Mouse (Mus musculus) CH12.LX (cell line): ENCODE data around the gene Ptprg. TPM values are rescaled to one million over a fixed set of nuclear protein-coding genes. Genes with fewer than 3 reads are reported as not detected.

Experiments used
- DNase-seq: peaks from one replicate; pipeline ENCODE4 v3.0.0-alpha.2; 2013; ENCODE audit errors: extremely low read depth
- H3K27ac ChIP-seq: 2 replicates; pipeline ENCODE4 v1.5.1; 2012; ENCODE audit warnings: low read depth, mild to moderate bottlenecking, control low read depth, moderate library complexity; ENCODE audit not compliant: insufficient read depth
- H3K27me3 ChIP-seq: replicated peaks from 2 replicates; pipeline ENCODE3; 2012; ENCODE audit warnings: inconsistent platforms
- H3K36me3 ChIP-seq, 2 experiments: replicated peaks in 1 of 2; 2 replicates each; pipeline versions ENCODE3 to v1.6.1; 2012; ENCODE audit warnings: inconsistent platforms in 1 of 2, low read length in 1 of 2, mild to moderate bottlenecking in 1 of 2, mixed read lengths in 1 of 2, moderate library complexity in 1 of 2; ENCODE audit not compliant: control insufficient read depth in 1 of 2, insufficient read depth in 1 of 2
- H3K4me1 ChIP-seq, 2 experiments: 2 replicates each; pipeline ENCODE4 v1.6.1; 2012; ENCODE audit warnings: inconsistent platforms in 1 of 2, moderate library complexity in 1 of 2; ENCODE audit not compliant: insufficient read depth in 2 of 2, control insufficient read depth in 1 of 2
- H3K4me2 ChIP-seq: 2 replicates; pipeline ENCODE4 v1.6.1; 2012; ENCODE audit warnings: low read depth, mild to moderate bottlenecking, control low read depth; ENCODE audit not compliant: poor library complexity, insufficient read depth, severe bottlenecking
- H3K4me3 ChIP-seq, 3 experiments: fragments of 150-350 bp in 1 of 3; sonication (generic) in 1 of 3; replicated peaks in 1 of 3; 2 replicates each; pipeline versions ENCODE3 to v1.5.1; 2011 to 2012; ENCODE audit warnings: low read depth in 2 of 3, low read length in 2 of 3, mild to moderate bottlenecking in 2 of 3, moderate library complexity in 2 of 3, control low read depth in 1 of 3, improper control_type of control experiment in 1 of 3, inconsistent platforms in 1 of 3, mixed read lengths in 1 of 3; ENCODE audit not compliant: poor library complexity in 1 of 3
- H3K79me2 ChIP-seq: replicated peaks from 2 replicates; pipeline ENCODE4 v1.6.1; 2012; ENCODE audit warnings: mild to moderate bottlenecking, moderate library complexity; ENCODE audit not compliant: control insufficient read depth, poor library complexity, insufficient read depth, severe bottlenecking; ENCODE audit errors: extremely low read depth
- H3K9ac ChIP-seq: 2 replicates; pipeline ENCODE4 v1.6.1; 2012; ENCODE audit warnings: low read depth, mild to moderate bottlenecking, control low read depth, moderate library complexity; ENCODE audit not compliant: insufficient read depth
- H3K9me3 ChIP-seq: replicated peaks from 2 replicates; pipeline ENCODE3; 2012; ENCODE audit warnings: low read length, inconsistent platforms, mixed read lengths
- BHLHE40 ChIP-seq: IDR thresholded peaks from 2 replicates; pipeline ENCODE4 v1.6.1; 2011; ENCODE audit warnings: mild to moderate bottlenecking, low read depth, low read length, improper control_type of control experiment
- CHD1 ChIP-seq: IDR thresholded peaks from 2 replicates; pipeline ENCODE4 v1.6.1; 2012; ENCODE audit warnings: low read depth, low read length, improper control_type of control experiment, inconsistent platforms
- CTCF ChIP-seq, 2 experiments: IDR thresholded peaks in 1 of 2; conservative IDR thresholded peaks in 1 of 2; 2 replicates each; pipeline ENCODE4 v1.5.1; 2011 to 2012; ENCODE audit warnings: low read depth in 2 of 2, low read length in 2 of 2, improper control_type of control experiment in 1 of 2, inconsistent platforms in 1 of 2, mild to moderate bottlenecking in 1 of 2, moderate library complexity in 1 of 2
- E2F4 ChIP-seq: IDR thresholded peaks from 2 replicates; pipeline ENCODE4 v1.6.1; 2011; ENCODE audit warnings: low read depth, low read length, improper control_type of control experiment; ENCODE audit not compliant: insufficient replicate concordance
- GABPA ChIP-seq: IDR thresholded peaks from 2 replicates; pipeline ENCODE4 v1.6.1; 2012; ENCODE audit warnings: low read depth, low read length, improper control_type of control experiment, inconsistent platforms; ENCODE audit not compliant: insufficient replicate concordance
- HCFC1 ChIP-seq: IDR thresholded peaks from 2 replicates; pipeline ENCODE4 v1.6.1; 2012; ENCODE audit warnings: low read depth, mild to moderate bottlenecking, inconsistent platforms, low read length, improper control_type of control experiment
- JUN ChIP-seq: IDR thresholded peaks from 2 replicates; pipeline ENCODE4 v1.6.1; 2011; ENCODE audit warnings: low read depth, mild to moderate bottlenecking, low read length, improper control_type of control experiment, moderate library complexity; ENCODE audit not compliant: insufficient read depth
- KAT2A ChIP-seq: IDR thresholded peaks from 2 replicates; pipeline ENCODE4 v1.6.1; 2012; ENCODE audit warnings: low read length, improper control_type of control experiment, inconsistent platforms; ENCODE audit not compliant: insufficient replicate concordance
- MAFK ChIP-seq: IDR thresholded peaks from 2 replicates; pipeline ENCODE4 v1.6.1; 2011; ENCODE audit warnings: low read length, improper control_type of control experiment; ENCODE audit not compliant: insufficient replicate concordance
- MAX ChIP-seq: IDR thresholded peaks from 2 replicates; pipeline ENCODE4 v1.6.1; 2011; ENCODE audit warnings: low read length, improper control_type of control experiment
- MYC ChIP-seq: IDR thresholded peaks from 2 replicates; pipeline ENCODE4 v1.6.1; 2011; ENCODE audit warnings: low read depth, mild to moderate bottlenecking, improper control_type of control experiment, low read length
- NELFE ChIP-seq: IDR thresholded peaks from 2 replicates; pipeline ENCODE4 v1.6.1; 2011; ENCODE audit warnings: low read depth, low read length, improper control_type of control experiment
- POLR2AphosphoS2 ChIP-seq: IDR thresholded peaks from 2 replicates; pipeline ENCODE4 v1.6.1; 2011; ENCODE audit warnings: low read depth, low read length, improper control_type of control experiment
- RAD21 ChIP-seq: IDR thresholded peaks from 2 replicates; pipeline ENCODE4 v1.6.1; 2011; ENCODE audit warnings: low read depth, mild to moderate bottlenecking, low read length, improper control_type of control experiment, moderate library complexity
- TCF12 ChIP-seq: IDR thresholded peaks from 2 replicates; pipeline ENCODE4 v1.6.1; 2014; ENCODE audit warnings: low read depth, mild to moderate bottlenecking, inconsistent platforms, low read length, improper control_type of control experiment
- UBTF ChIP-seq: IDR thresholded peaks from 2 replicates; pipeline ENCODE4 v1.6.1; 2012; ENCODE audit warnings: low read depth, mild to moderate bottlenecking, inconsistent platforms, low read length, improper control_type of control experiment, moderate library complexity
- USF2 ChIP-seq: conservative IDR thresholded peaks from 2 replicates; pipeline ENCODE4 v1.6.1; 2011; ENCODE audit warnings: low read depth, low read length, improper control_type of control experiment
- ZC3H11A ChIP-seq: IDR thresholded peaks from 2 replicates; pipeline ENCODE4 v1.6.1; 2012; ENCODE audit warnings: low read depth, mild to moderate bottlenecking, inconsistent platforms, low read length, improper control_type of control experiment
- ZKSCAN1 ChIP-seq: IDR thresholded peaks from 2 replicates; pipeline ENCODE4 v1.6.1; 2012; ENCODE audit warnings: low read depth, inconsistent platforms, low read length, improper control_type of control experiment, borderline replicate concordance
- ZNF384 ChIP-seq: IDR thresholded peaks from 2 replicates; pipeline ENCODE4 v1.6.1; 2012; ENCODE audit warnings: low read depth, low read length, improper control_type of control experiment, inconsistent platforms
- dilution Hi-C: fragments of 300-500 bp; cut with MboI; formaldehyde crosslinking; loops from 2 replicates; pipeline ENCODE4 v1.14.3; 2020; ENCODE audit warnings: low sequenced_read_pairs; ENCODE audit not compliant: extremely low pct_unique_long_range_greater_than_20kb, extremely low pct_ligation_motif_present
- in situ Hi-C: fragments of 300-500 bp; cut with MboI; formaldehyde crosslinking; loops from 3 replicates; pipeline ENCODE4 v1.14.3; 2019; ENCODE audit warnings: low sequenced_read_pairs, low pct_ligation_motif_present, low pct_unique_long_range_greater_than_20kb, mixed read lengths
- polyA plus RNA-seq: library from polyadenylated mRNA; unstranded; fragments of >175 nt; gene quantifications from 2 replicates; pipeline ENCODE4 v1.2.1, GENCODE M21; 2012; ENCODE audit warnings: low read depth; ENCODE audit not compliant: insufficient read length
- total RNA-seq, 2 experiments: library from RNA; depleted of rRNA; stranded (reverse); fragments of 300-350 nt in 1 of 2; fragments of >200 nt in 1 of 2; gene quantifications; 2 replicates each; pipeline ENCODE4 v1.2.3; 2012 to 2014

Ptprg gene
- total and polyA plus RNA-seq, 3 experiments = 0.08 TPM; not detected in 2

GRCm38 (mm10) chr14:11965878-11966277 is 412.5 kb downstream of the Ptprg start:
- no peak overlapping the region for H3K4me3 ChIP-seq
- H3K79me2 ChIP-seq = no peaks in the 10 kb centered on the region
- no peak for TF ChIP-seq CTCF (conservative IDR thresholded peaks at IDR 0.05 in 1 of 2, IDR thresholded peaks at IDR 0.05 in 1 of 2; ENCODE audit: low read depth in 2 of 2, low read length in 2 of 2)
- TF ChIP-seq CHD1 = no peak
- TF ChIP-seq MYC = no peak
- TF ChIP-seq USF2 = no peak
- no peak for TF ChIP-seq POLR2AphosphoS2
- no peak for TF ChIP-seq MAFK
- TF ChIP-seq GABPA = no peak
- TF ChIP-seq JUN = no peak
- no peak for TF ChIP-seq ZC3H11A
- TF ChIP-seq BHLHE40 = no peak
- no peak for TF ChIP-seq MAX
- dilution Hi-C loops = no loop called here
- no peak for DNase-seq
- no peaks in the 10 kb centered on the region for H3K27me3 ChIP-seq
- H3K4me1 ChIP-seq = no peaks in the 10 kb centered on the region
- H3K36me3 ChIP-seq = no peaks in the 10 kb centered on the region
- no peak overlapping the region for H3K4me2 ChIP-seq
- in situ Hi-C loops = no loop called here
- H3K9me3 ChIP-seq = peaks cover 3% of the 10 kb centered on the region
- no peak overlapping the region for H3K9ac ChIP-seq
- no peak overlapping the region for H3K27ac ChIP-seq

- H3K4me1 ChIP-seq = peaks cover 0 to 8% of the 10 kb centered on the region in 2 experiments; a peak in 2 of 4 replicates
- no peak overlapping the region for H3K27ac ChIP-seq
- no peak overlapping the region for H3K9ac ChIP-seq
- no peaks in the 10 kb centered on the region for H3K79me2 ChIP-seq
- H3K36me3 ChIP-seq = no peaks in the 10 kb centered on the region
- H3K4me3 ChIP-seq = no peak overlapping the region
- in situ Hi-C loops = no loop called here
- H3K27me3 ChIP-seq = no peaks in the 10 kb centered on the region
- dilution Hi-C loops = no loop called here
- TF ChIP-seq UBTF (no peak), E2F4 (no peak), RAD21 (no peak), NELFE (no peak), CHD1 (no peak), ZNF384 (no peak), BHLHE40 (no peak), HCFC1 (no peak), ZKSCAN1 (no peak), TCF12 (no peak), KAT2A (no peak)
- TF ChIP-seq, all 38 proteins: peak for 0
- no peak for DNase-seq
- Histone ChIP-seq H3K4me2 (no peak overlapping the region), H3K9me3 (no peaks in the 10 kb centered on the region)
Measured at GRCm38 (mm10) chr14:11981764-11982163, 428.4 kb downstream of the Ptprg start.
